Mouse (Mus musculus) megakaryocyte-erythroid progenitor cell, adult 5-6 weeks (primary cell): Measurements from ENCODE around the gene E130309D02Rik. TPM values are rescaled to one million over a fixed set of nuclear protein-coding genes. Genes with fewer than 3 reads are reported as not detected.

Experiments used
- total RNA-seq, 2 experiments: library from RNA; stranded (forward) in 1 of 2; stranded (reverse) in 1 of 2; fragments of 200-1000, 215-1000 nt in 1 of 2; fragments of >200 nt in 1 of 2; fragmentation: Nextera tagmentation in 1 of 2; gene quantifications; 2 replicates each; pipeline ENCODE4 v1.2.3; 2014 to 2017

The E130309D02Rik gene
- total RNA-seq, 2 experiments from 2014 or later, result 23.6 to 60.6 TPM

Other genes starting within 250 kb of the E130309D02Rik start
- 41.0 and 62.7 TPM in 2 replicates for gene Rnf216, start 202.4 kb downstream of the E130309D02Rik start, total RNA-seq (2014; fragmentation: Nextera tagmentation)
- gene Rnf216, start 202.4 kb downstream of the E130309D02Rik start, total RNA-seq (2017), result 60.5 and 91.5 TPM in 2 replicates
- gene Olfr718-ps1, start 167.8 kb downstream of the E130309D02Rik start, total RNA-seq (2014; fragmentation: Nextera tagmentation), result not detected in 2 replicates
- not detected in 2 replicates for gene Olfr718-ps1, start 167.8 kb downstream of the E130309D02Rik start, total RNA-seq (2017)
- 8.4 and 12.6 TPM in 2 replicates for gene Rbak, start 134.6 kb downstream of the E130309D02Rik start, total RNA-seq (2014; fragmentation: Nextera tagmentation)
- gene Rbak, start 134.6 kb downstream of the E130309D02Rik start, total RNA-seq (2017), result 5.6 and 8.5 TPM in 2 replicates
- 2.9 TPM in 1 of 2 replicates, not detected in the other for gene Spdye4b, start 134.3 kb downstream of the E130309D02Rik start, total RNA-seq (2014; fragmentation: Nextera tagmentation)
- not detected in 2 replicates for gene Spdye4b, start 134.3 kb downstream of the E130309D02Rik start, total RNA-seq (2017)
- gene Spdye4a, start 88.5 kb downstream of the E130309D02Rik start, total RNA-seq (2014; fragmentation: Nextera tagmentation), result not detected in 2 replicates
- gene Spdye4a, start 88.5 kb downstream of the E130309D02Rik start, total RNA-seq (2017), result not detected in 2 replicates
- 12.6 and 15.6 TPM in 2 replicates for gene Zfp12, start 80.2 kb downstream of the E130309D02Rik start, total RNA-seq (2014; fragmentation: Nextera tagmentation)
- gene Zfp12, start 80.2 kb downstream of the E130309D02Rik start, total RNA-seq (2017), result 10.6 and 17.4 TPM in 2 replicates
- 3.5 and 4.4 TPM in 2 replicates for gene Zfp316, start 45.3 kb downstream of the E130309D02Rik start, total RNA-seq (2014; fragmentation: Nextera tagmentation)
- gene Zfp316, start 45.3 kb downstream of the E130309D02Rik start, total RNA-seq (2017), result 2.8 and 3.7 TPM in 2 replicates
- gene Zfp853, start 21.7 kb downstream of the E130309D02Rik start, total RNA-seq (2014; fragmentation: Nextera tagmentation), result not detected in 2 replicates
- gene Zfp853, start 21.7 kb downstream of the E130309D02Rik start, total RNA-seq (2017), result not detected in 2 replicates
- 70.6 and 74.5 TPM in 2 replicates for gene Zdhhc4, start 13.9 kb upstream of the E130309D02Rik start, total RNA-seq (2014; fragmentation: Nextera tagmentation)
- 23.2 and 40.8 TPM in 2 replicates for gene Zdhhc4, start 13.9 kb upstream of the E130309D02Rik start, total RNA-seq (2017)
- gene Grid2ip, start 42.0 kb upstream of the E130309D02Rik start, total RNA-seq (2014; fragmentation: Nextera tagmentation), result not detected in 2 replicates
- gene Grid2ip, start 42.0 kb upstream of the E130309D02Rik start, total RNA-seq (2017), result not detected in 2 replicates
- gene Kdelr2, start 88.5 kb upstream of the E130309D02Rik start, total RNA-seq (2014; fragmentation: Nextera tagmentation), result 50.5 and 62.6 TPM in 2 replicates
- 70.8 and 84.3 TPM in 2 replicates for gene Kdelr2, start 88.5 kb upstream of the E130309D02Rik start, total RNA-seq (2017)
- 15.7 and 23.9 TPM in 2 replicates for gene Daglb, start 149.2 kb upstream of the E130309D02Rik start, total RNA-seq (2014; fragmentation: Nextera tagmentation)
- 10.3 and 12.4 TPM in 2 replicates for gene Daglb, start 149.2 kb upstream of the E130309D02Rik start, total RNA-seq (2017)
- gene Rac1, start 212.7 kb upstream of the E130309D02Rik start, total RNA-seq (2014; fragmentation: Nextera tagmentation), result 140 and 211 TPM in 2 replicates
- gene Rac1, start 212.7 kb upstream of the E130309D02Rik start, total RNA-seq (2017), result 64.1 and 110 TPM in 2 replicates